Mouse (Mus musculus): Measurements from ENCODE around the gene Rnd1. TPM values are rescaled to one million over a fixed set of nuclear protein-coding genes. Genes with fewer than 3 reads are reported as not detected.
A peak's percentile ranks its signal among the peaks of the same experiment; 100 is the strongest.

Rnd1 gene
- polyA plus RNA-seq, 1 experiment from 2014 or later: 0.75 TPM

DNA sequence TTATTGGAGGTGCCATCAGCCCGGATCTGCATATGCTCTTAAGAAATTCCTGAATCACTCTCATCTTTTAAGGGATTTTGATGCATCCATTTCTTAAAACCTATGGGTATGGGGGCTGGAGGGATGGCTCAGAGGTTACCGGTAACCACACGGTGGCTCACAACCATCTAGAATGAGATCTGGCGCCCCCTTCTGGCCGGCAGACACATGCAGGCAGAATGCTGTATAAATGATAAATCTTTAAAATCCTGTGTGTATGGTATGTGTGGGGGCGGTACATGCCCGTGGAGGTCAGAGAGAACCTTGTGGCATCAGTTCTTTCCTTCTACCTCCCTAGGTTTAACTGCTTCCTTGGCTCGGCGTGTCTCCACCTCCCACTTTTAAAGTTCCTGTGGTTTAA, 33.2 kb upstream of the Rnd1 start:
- Histone ChIP-seq H3K27me3 (ENCODE audit: control insufficient read depth, insufficient read depth, low read length) (no peaks in the 10 kb centered on the region), H3K4me2 (replicated peaks; ENCODE audit: low read depth, low read length) (no peak overlapping the region), H3K4me3 (ENCODE audit: low read depth, low read length) (no peak overlapping the region), H3K4me1 (ENCODE audit: control insufficient read depth, insufficient read depth, low read length) (no peaks in the 10 kb centered on the region), H3K9me3 (ENCODE audit: control insufficient read depth, low read depth, low read length) (no peaks in the 10 kb centered on the region), H3K27ac (ENCODE audit: low read length) (no peak overlapping the region), H3K36me3 (ENCODE audit: control insufficient read depth, insufficient read depth, low read length) (no peaks in the 10 kb centered on the region), H3K9ac (replicated peaks; ENCODE audit: low read depth, low read length) (no peak overlapping the region)
- WGBS: 13% methylated on average over 9 of the region's 9 CpGs
- ATAC-seq (ENCODE audit: insufficient number of reproducible peaks, insufficient read depth, low FRiP score, low read depth): no peak

DNA sequence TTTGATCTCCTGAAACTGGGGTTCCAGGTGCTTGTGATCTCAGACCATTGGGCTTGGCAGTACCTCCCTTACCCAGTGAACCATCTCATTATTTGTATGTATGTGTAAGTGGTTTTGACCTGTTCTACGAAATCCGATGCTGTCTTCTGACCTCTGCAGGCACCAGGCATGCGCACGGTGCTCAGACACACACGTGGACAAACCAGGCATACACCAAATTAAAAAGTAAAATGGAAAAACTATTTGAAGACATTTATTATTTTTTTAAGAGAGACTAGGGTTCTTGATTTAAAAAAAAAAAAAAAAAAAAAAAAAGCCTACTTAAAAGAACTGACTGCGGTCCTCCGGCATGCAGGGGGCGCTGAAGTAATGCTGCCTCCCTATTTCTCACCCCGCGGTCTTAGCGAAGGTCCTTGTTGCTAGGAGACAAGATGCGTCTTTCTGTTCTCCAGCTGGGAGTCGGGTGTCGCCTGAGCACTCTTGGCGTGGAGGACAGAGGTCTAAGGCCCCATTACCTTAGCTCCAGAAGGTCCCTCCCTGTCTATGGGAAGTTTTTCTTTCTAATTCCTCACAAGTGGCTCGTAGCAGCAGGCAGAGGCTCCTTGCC, 30.6 kb upstream of the Rnd1 start, which contains the start of gene Ccdc65:
Ccdc65 (plus strand) TSS at position 442 of the 607 bp plus-strand sequence.
- peak within 1 kb of the TSS; percentile 37 for H3K4me2 ChIP-seq (replicated peaks; ENCODE audit: low read depth, low read length)
- H3K9ac ChIP-seq (replicated peaks; ENCODE audit: low read depth, low read length): no peak within 1 kb of the TSS
- no peaks in the 10 kb centered on the region for H3K36me3 ChIP-seq (ENCODE audit: control insufficient read depth, insufficient read depth, low read length)
- peak within 1 kb of the TSS; percentile 33 for H3K4me3 ChIP-seq (ENCODE audit: low read depth, low read length)
- no peak for ATAC-seq (ENCODE audit: insufficient number of reproducible peaks, insufficient read depth, low FRiP score, low read depth)
- WGBS: 18% methylated on average over 16 of the region's 16 CpGs
- no peak within 1 kb of the TSS for H3K27ac ChIP-seq (ENCODE audit: low read length)
- H3K27me3 ChIP-seq (ENCODE audit: control insufficient read depth, insufficient read depth, low read length): no peaks in the 10 kb centered on the region
- no peaks in the 10 kb centered on the region for H3K9me3 ChIP-seq (ENCODE audit: control insufficient read depth, low read depth, low read length)
- no peaks in the 10 kb centered on the region for H3K4me1 ChIP-seq (ENCODE audit: control insufficient read depth, insufficient read depth, low read length)

DNA sequence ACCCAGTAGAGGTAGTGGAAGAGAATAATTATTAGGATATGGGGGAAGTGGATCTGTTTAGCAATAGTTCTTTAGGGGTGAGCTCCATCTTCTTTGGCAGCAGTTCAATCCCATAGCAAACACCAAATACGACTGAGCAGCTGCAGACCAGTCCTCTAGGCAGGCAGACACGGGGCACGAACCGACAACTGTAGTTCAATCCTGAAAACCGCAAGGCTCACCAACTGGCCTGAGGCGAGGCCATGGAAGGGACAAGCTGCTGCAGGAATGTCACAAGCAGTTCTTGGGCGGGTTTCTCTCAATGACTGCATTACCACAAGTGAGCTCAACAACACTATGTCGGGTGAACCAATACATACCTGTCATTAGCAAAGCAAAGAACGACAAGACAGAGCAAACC, 27.1 kb upstream of the Rnd1 start:
- H3K4me1 ChIP-seq (ENCODE audit: control insufficient read depth, insufficient read depth, low read length): peaks cover 3% of the 10 kb centered on the region; the same call in 1 of the 2 replicates
- H3K9ac ChIP-seq (replicated peaks; ENCODE audit: low read depth, low read length): no peak overlapping the region
- H3K27me3 ChIP-seq (ENCODE audit: control insufficient read depth, insufficient read depth, low read length): peaks cover 23% of the 10 kb centered on the region
- H3K4me3 ChIP-seq (ENCODE audit: low read depth, low read length): no peak overlapping the region
- no peak for ATAC-seq (ENCODE audit: insufficient number of reproducible peaks, insufficient read depth, low FRiP score, low read depth)
- 61% methylated on average over 9 of the region's 9 CpGs for WGBS
- no peak overlapping the region for H3K27ac ChIP-seq (ENCODE audit: low read length)
- no peaks in the 10 kb centered on the region for H3K9me3 ChIP-seq (ENCODE audit: control insufficient read depth, low read depth, low read length)
- no peak overlapping the region for H3K4me2 ChIP-seq (replicated peaks; ENCODE audit: low read depth, low read length)
- no peaks in the 10 kb centered on the region for H3K36me3 ChIP-seq (ENCODE audit: control insufficient read depth, insufficient read depth, low read length)

DNA sequence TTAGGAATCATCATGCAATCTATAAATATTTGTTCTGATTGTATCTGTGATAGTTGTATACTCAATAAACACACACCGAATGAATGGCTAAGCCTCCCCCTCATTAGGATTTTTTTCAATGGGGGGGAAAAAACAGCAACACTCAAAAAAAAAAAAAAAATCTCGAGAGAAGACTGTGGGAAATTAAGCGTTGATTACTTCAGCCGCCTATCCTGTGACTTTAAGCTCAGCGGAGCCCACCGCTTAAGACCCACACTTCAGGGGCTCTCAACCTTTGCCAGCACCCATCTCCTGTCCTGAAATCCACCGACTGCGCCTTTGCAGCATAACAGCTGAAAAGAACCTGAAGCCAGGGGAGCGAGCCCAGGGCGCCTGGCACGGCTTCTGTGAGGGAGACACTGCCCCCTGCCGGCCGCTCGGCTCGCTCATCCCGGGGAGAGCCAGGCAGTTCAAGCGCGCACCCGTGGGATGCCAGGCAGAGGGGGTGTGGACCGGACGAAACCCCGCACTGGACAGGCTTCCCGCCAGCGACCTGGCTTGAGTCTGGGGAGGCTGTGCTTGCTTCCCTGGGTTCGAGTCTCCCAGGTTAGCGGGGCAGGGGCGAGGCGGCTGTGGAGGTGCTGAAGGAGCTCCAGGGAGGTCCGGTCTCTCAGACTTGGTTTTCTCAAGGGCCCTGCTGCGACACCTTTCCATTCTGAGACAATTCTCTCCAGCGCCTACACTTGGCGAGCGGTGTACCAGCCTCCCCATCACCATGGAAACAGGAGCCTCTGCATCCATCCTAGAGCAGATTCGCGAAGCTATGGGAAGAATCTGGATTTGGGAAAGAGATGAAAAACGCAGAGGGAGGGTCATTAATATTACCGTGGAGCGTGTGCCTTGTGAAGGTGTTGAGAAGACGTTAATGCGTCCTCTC, 22.2 kb upstream of the Rnd1 start:
- no peaks in the 10 kb centered on the region for H3K36me3 ChIP-seq (ENCODE audit: control insufficient read depth, insufficient read depth, low read length)
- peak; percentile 81; the same call in 1 of the 2 replicates for ATAC-seq (ENCODE audit: insufficient number of reproducible peaks, insufficient read depth, low FRiP score, low read depth)
- peaks cover 3% of the 10 kb centered on the region; the same call in 1 of the 2 replicates for H3K4me1 ChIP-seq (ENCODE audit: control insufficient read depth, insufficient read depth, low read length)
- WGBS: 5% methylated on average over 40 of the region's 40 CpGs
- H3K27ac ChIP-seq (ENCODE audit: low read length): no peak overlapping the region
- peaks cover 23% of the 10 kb centered on the region for H3K27me3 ChIP-seq (ENCODE audit: control insufficient read depth, insufficient read depth, low read length)
- H3K4me2 ChIP-seq (replicated peaks; ENCODE audit: low read depth, low read length): peak overlapping the region; percentile 37
- no peaks in the 10 kb centered on the region for H3K9me3 ChIP-seq (ENCODE audit: control insufficient read depth, low read depth, low read length)
- no peak overlapping the region for H3K9ac ChIP-seq (replicated peaks; ENCODE audit: low read depth, low read length)
- peak overlapping the region; percentile 14; the same call in 1 of the 2 replicates for H3K4me3 ChIP-seq (ENCODE audit: low read depth, low read length)

DNA sequence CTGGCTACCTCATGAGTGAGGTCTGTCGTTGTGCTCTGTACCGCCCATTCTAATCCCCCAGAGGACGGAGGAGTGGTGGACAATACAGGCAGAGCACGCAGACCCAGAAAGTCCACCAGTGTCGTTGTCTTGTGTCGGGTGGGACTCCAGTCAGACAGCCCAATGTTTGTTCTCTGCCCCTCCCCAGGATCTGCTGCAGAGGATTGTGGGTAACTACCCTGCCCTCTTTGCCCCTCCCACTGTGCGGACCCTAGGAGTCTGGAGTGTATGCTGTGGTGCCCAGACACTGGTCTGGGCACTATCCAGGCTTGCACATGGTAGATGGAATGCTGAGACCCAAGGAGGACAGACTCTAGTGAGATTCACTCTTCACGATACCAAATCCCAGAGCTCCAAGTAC, 19.0 kb upstream of the Rnd1 start:
- H3K4me3 ChIP-seq (ENCODE audit: low read depth, low read length): no peak overlapping the region
- 47% methylated on average over 8 of the region's 8 CpGs for WGBS
- no peak overlapping the region for H3K27ac ChIP-seq (ENCODE audit: low read length)
- no peaks in the 10 kb centered on the region for H3K9me3 ChIP-seq (ENCODE audit: control insufficient read depth, low read depth, low read length)
- no peak overlapping the region for H3K4me2 ChIP-seq (replicated peaks; ENCODE audit: low read depth, low read length)
- H3K4me1 ChIP-seq (ENCODE audit: control insufficient read depth, insufficient read depth, low read length): peaks cover 7% of the 10 kb centered on the region; the same call in 1 of the 2 replicates
- no peak for ATAC-seq (ENCODE audit: insufficient number of reproducible peaks, insufficient read depth, low FRiP score, low read depth)
- no peak overlapping the region for H3K9ac ChIP-seq (replicated peaks; ENCODE audit: low read depth, low read length)
- no peaks in the 10 kb centered on the region for H3K36me3 ChIP-seq (ENCODE audit: control insufficient read depth, insufficient read depth, low read length)
- H3K27me3 ChIP-seq (ENCODE audit: control insufficient read depth, insufficient read depth, low read length): peaks cover 13% of the 10 kb centered on the region

DNA sequence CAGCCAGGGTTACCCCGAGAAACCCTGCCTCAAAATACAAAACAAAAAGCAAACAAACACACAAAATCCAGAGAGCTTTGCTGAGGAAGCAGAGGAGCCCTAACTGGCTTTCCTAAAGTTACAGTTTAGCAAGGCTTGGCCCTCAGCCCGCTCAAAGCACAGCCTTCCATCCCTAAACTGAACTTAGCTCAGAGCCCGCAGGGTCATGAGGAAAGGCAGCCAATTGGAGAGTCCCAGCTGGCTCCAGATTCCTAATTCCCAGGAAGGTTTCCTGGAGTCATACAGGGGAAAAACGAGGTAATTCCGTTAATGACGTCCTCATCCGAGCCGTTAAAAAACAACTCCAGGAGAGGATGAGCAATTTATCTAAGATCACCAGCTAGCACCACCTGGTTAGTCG, 18.5 kb upstream of the Rnd1 start:
- no peak overlapping the region for H3K9ac ChIP-seq (replicated peaks; ENCODE audit: low read depth, low read length)
- WGBS: 47% methylated on average over 9 of the region's 9 CpGs
- ATAC-seq (ENCODE audit: insufficient number of reproducible peaks, insufficient read depth, low FRiP score, low read depth): no peak

DNA sequence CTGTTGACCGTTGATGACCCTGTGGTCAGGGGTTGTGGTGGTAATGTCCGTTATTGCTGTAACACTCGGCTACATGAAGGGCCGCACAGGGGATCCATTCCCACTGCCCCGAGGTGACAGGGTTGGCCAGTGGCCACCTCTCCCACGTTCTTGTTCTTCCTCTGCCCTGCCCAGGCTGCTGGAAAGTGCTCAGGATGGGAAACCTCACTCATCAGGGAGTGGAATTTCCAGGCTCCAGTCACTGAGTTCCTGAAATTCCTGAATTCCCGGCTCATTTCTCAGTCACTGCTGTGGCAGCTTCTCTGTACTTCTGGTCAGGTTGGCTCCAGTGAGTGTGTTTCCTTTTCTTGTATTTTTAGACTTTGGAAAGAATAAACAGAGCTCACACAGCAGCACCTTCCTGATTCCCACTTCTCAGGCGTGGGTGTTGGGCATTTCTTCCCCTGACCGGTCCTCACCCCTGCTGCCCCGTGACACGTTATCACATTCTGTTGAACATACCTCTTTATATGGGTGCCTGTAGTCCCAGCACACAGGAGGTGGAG, 15.0 kb upstream of the Rnd1 start:
- Histone ChIP-seq H3K9ac (replicated peaks; ENCODE audit: low read depth, low read length) (no peak overlapping the region), H3K4me3 (ENCODE audit: low read depth, low read length) (no peak overlapping the region), H3K9me3 (ENCODE audit: control insufficient read depth, low read depth, low read length) (no peaks in the 10 kb centered on the region), H3K4me1 (ENCODE audit: control insufficient read depth, insufficient read depth, low read length) (0 out of 2 replicates have a peak, but pooled peaks cover 4% of the 10 kb centered on the region), H3K27ac (ENCODE audit: low read length) (0 out of 2 replicates have a peak overlapping the region, but pooled peaks have one; percentile 10), H3K36me3 (ENCODE audit: control insufficient read depth, insufficient read depth, low read length) (no peaks in the 10 kb centered on the region), H3K27me3 (ENCODE audit: control insufficient read depth, insufficient read depth, low read length) (no peaks in the 10 kb centered on the region), H3K4me2 (replicated peaks; ENCODE audit: low read depth, low read length) (0 out of 2 replicates have a peak overlapping the region, but pooled peaks have one; percentile 5)
- ATAC-seq (ENCODE audit: insufficient number of reproducible peaks, insufficient read depth, low FRiP score, low read depth): no peak
- WGBS: 26% methylated on average over 11 of the region's 11 CpGs

More for the DNA sequence above, 18.5 kb upstream of the Rnd1 start:
- Histone ChIP-seq H3K4me3 (ENCODE audit: low read depth, low read length) (no peak overlapping the region), H3K27ac (ENCODE audit: low read length) (no peak overlapping the region), H3K9me3 (ENCODE audit: control insufficient read depth, low read depth, low read length) (no peaks in the 10 kb centered on the region), H3K4me1 (ENCODE audit: control insufficient read depth, insufficient read depth, low read length) (peaks cover 7% of the 10 kb centered on the region; the same call in 1 of the 2 replicates), H3K4me2 (replicated peaks; ENCODE audit: low read depth, low read length) (no peak overlapping the region), H3K27me3 (ENCODE audit: control insufficient read depth, insufficient read depth, low read length) (peaks cover 8% of the 10 kb centered on the region), H3K36me3 (ENCODE audit: control insufficient read depth, insufficient read depth, low read length) (no peaks in the 10 kb centered on the region)

DNA sequence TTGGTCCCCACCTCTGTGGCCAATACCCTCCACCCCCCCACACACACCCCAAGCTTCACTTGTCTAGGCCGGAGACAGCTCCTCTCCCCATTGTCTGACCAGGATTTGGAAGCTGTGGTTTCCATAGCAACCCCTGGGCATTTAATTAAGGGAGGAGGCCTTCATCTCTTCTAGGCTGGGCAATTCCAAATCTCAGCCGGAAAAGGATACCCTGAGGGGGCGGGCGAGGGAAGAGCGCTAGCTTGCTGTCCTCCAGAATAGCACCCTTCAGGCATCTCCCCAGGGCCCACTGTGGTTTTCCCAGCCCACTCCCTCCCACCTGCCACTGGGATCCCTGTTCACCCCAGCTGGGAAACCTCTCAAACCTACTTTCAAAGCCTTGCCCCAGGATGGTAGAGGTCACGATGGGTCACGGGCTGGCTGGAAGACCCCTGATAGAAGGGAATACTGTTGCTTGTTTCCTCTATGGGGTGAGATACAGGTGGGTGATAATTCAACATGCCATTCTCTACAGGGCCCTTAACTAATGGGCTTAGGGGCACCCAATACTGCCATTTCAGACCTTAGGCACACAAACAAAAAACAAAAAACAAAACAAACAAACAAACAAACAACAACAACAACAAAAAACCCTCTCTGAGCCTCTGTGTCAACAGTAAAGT, 14.4 kb upstream of the Rnd1 start:
- Histone ChIP-seq H3K36me3 (ENCODE audit: control insufficient read depth, insufficient read depth, low read length) (no peaks in the 10 kb centered on the region), H3K4me1 (ENCODE audit: control insufficient read depth, insufficient read depth, low read length) (0 out of 2 replicates have a peak, but pooled peaks cover 4% of the 10 kb centered on the region), H3K27ac (ENCODE audit: low read length) (0 out of 2 replicates have a peak overlapping the region, but pooled peaks have one; percentile 10), H3K9ac (replicated peaks; ENCODE audit: low read depth, low read length) (no peak overlapping the region), H3K27me3 (ENCODE audit: control insufficient read depth, insufficient read depth, low read length) (no peaks in the 10 kb centered on the region), H3K4me3 (ENCODE audit: low read depth, low read length) (no peak overlapping the region), H3K4me2 (replicated peaks; ENCODE audit: low read depth, low read length) (no peak overlapping the region), H3K9me3 (ENCODE audit: control insufficient read depth, low read depth, low read length) (no peaks in the 10 kb centered on the region)
- ATAC-seq (ENCODE audit: insufficient number of reproducible peaks, insufficient read depth, low FRiP score, low read depth): no peak
- 53% methylated on average over 7 of the region's 7 CpGs for WGBS
